Mouse (Mus musculus) limb, embryonic 15.5 days (tissue): ENCODE results near the gene Rabgap1l. TPM values are rescaled to one million over a fixed set of nuclear protein-coding genes. Genes with fewer than 3 reads are reported as not detected.
A peak's percentile ranks its signal among the peaks of the same experiment; 100 is the strongest.

Experiments
- ATAC-seq: fragments of 200-750 bp; cut with Nextera tagmentation; 2 replicates; pipeline ENCODE4 v1.8.0; 2017; ENCODE audit warnings: low read depth, moderate TSS enrichment; ENCODE audit not compliant: insufficient number of reproducible peaks, low FRiP score, low TSS enrichment
- H3K27ac ChIP-seq: fragments of 300-500 bp; sonication (generic); 2 replicates; pipeline ENCODE4 v1.5.1; 2015; ENCODE audit warnings: moderate library complexity, mild to moderate bottlenecking, inconsistent platforms
- H3K27me3 ChIP-seq: fragments of 300-500 bp; sonication (generic); 2 replicates; pipeline ENCODE4 v1.6.1; 2015; ENCODE audit warnings: inconsistent platforms
- H3K36me3 ChIP-seq: fragments of 300-500 bp; sonication (generic); 2 replicates; pipeline ENCODE4 v1.6.1; 2015; ENCODE audit warnings: inconsistent platforms
- H3K4me1 ChIP-seq: fragments of 300-500 bp; sonication (generic); 2 replicates; pipeline ENCODE4 v1.6.1; 2015; ENCODE audit warnings: inconsistent platforms
- H3K4me2 ChIP-seq: fragments of 300-500 bp; sonication (generic); 2 replicates; pipeline ENCODE4 v1.6.1; 2015; ENCODE audit warnings: mild to moderate bottlenecking, inconsistent platforms
- H3K4me3 ChIP-seq: fragments of 300-500 bp; sonication (generic); 2 replicates; pipeline ENCODE4 v1.5.1; 2015; ENCODE audit warnings: mild to moderate bottlenecking, inconsistent platforms
- H3K9ac ChIP-seq: fragments of 300-500 bp; sonication (generic); 2 replicates; pipeline ENCODE4 v1.6.1; 2015; ENCODE audit warnings: inconsistent platforms
- H3K9me3 ChIP-seq: fragments of 300-500 bp; sonication (generic); 2 replicates; pipeline ENCODE4 v1.6.1; 2016; ENCODE audit warnings: inconsistent platforms
- WGBS: fragments of 180-500 bp; shearing (Covaris S2); methylation state at CpG from one replicate; pipeline ENCODE4 v1.1.7; 2015; 5-methylcytosine and 5-hydroxymethylcytosine counted together
- polyA plus RNA-seq: library from polyadenylated mRNA; unstranded; fragments of >200 nt; fragmentation: Nextera tagmentation; extraction: Ambion mirVana; gene quantifications from 2 replicates; pipeline ENCODE4 v1.2.1, GENCODE M21; 2015

Rabgap1l gene
- polyA plus RNA-seq, 1 experiment from 2014 or later = 19.6 TPM

DNA sequence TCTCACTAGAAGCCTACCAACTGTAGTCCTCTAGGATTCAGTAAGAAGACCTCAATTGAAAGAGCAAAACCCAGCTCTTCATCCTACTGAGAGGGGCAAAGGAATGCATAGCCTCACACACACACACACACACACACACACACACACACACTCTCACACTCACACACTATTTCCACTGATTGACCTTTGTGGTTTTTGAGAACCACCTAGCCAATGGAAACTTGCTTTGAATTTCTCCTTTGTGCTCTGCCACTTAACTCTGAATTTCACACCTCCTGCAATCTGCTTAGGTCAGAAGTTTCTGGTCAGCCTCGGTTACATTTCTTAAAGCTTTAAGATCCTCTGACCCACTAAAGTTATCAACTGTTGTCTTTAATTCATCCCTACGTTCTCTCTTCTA lies 12.3 kb upstream of the Rabgap1l start:
- Histone ChIP-seq H3K9ac (no peak overlapping the region), H3K27ac (no peak overlapping the region), H3K4me2 (no peak overlapping the region), H3K36me3 (no peaks in the 10 kb centered on the region), H3K4me1 (no peaks in the 10 kb centered on the region), H3K27me3 (no peaks in the 10 kb centered on the region), H3K4me3 (no peak overlapping the region), H3K9me3 (no peaks in the 10 kb centered on the region)
- WGBS = 48% methylated on average over 2 of the region's 2 CpGs
- no peak for ATAC-seq

GRCm38 (mm10) chr1:160799972-160800371 lies 7.0 kb upstream of the Rabgap1l start:
- Histone ChIP-seq H3K27me3 (no peaks in the 10 kb centered on the region), H3K4me3 (no peak overlapping the region), H3K4me1 (no peaks in the 10 kb centered on the region), H3K36me3 (no peaks in the 10 kb centered on the region), H3K4me2 (no peak overlapping the region), H3K27ac (no peak overlapping the region), H3K9ac (no peak overlapping the region), H3K9me3 (no peaks in the 10 kb centered on the region)
- WGBS = 74% methylated on average over 3 of the region's 3 CpGs
- ATAC-seq = no peak

DNA sequence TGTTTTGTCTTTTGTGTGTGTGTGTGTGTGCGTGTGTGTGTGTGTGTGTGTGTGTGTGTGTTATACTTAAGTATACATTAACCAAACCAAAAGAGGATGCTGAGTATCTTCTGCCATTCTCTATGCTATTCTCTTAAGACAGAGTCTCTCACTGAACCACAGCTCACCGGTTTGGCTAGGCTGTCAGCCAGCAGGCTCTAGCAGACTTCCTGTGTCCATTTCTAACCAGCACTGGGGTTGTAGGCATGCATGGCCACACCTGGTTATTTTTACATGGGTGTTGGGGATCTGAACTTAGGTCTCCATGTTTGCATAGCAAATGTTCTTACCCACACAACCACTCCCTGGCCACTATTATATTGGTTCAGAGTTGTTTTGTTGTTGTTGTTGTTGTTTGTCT lies 2.0 kb upstream of the Rabgap1l start:
- Histone ChIP-seq H3K27me3 (no peaks in the 10 kb centered on the region), H3K4me3 (no peak overlapping the region), H3K36me3 (no peaks in the 10 kb centered on the region), H3K4me1 (0 out of 2 replicates have a peak, but pooled peaks cover 3% of the 10 kb centered on the region), H3K9me3 (no peaks in the 10 kb centered on the region), H3K27ac (no peak overlapping the region), H3K9ac (no peak overlapping the region), H3K4me2 (no peak overlapping the region)
- WGBS = 74% methylated on average over 2 of the region's 2 CpGs
- ATAC-seq = no peak

DNA sequence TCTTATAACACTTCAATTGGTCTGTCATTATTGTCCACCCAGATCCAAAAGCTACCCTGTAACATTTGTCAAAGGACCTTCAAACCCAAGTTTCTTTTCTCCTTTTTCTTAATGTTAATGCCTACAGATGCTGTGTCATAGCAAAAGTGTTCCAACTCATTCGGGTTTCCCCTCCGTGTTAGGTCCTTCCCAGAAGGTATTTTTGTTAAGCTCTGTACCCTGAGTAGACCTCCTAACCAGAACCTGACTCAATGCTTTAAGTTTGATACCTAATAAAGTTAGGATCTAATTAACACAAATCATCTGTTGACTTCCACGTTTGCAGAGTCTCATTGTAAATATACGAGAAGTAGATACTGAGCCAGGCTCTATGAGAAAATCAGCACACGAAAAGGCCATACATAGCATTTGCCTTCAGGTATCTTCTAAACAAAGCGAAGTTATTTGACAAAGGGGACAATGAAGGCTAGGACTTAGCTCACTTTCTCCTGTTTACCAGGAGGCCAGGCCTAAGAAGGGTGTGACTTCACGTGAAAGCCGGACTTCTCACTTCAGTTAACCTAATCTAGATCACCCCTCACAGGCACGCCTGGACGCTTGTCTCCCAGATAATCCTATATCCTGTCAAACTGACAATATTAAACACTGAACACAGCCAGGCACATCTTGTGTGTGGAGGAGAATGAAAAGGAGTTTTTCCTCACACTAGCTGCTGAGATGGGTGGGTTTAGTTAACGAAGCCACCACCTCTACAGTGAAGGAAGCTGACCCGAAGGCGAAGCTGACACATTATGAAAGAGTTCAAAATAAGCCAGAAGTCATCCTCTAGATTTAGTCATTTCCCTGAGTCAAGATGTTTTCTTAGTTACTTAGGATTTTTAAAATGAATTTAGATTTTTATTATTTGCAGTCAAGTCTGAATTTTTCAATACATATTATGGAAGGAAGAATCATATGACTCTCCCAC lies 1.1 kb upstream of the Rabgap1l start:
- 80% methylated on average over 13 of the region's 13 CpGs for WGBS
- H3K36me3 ChIP-seq = no peaks in the 10 kb centered on the region
- no peak overlapping the region for H3K4me2 ChIP-seq
- no peak overlapping the region for H3K27ac ChIP-seq
- H3K4me3 ChIP-seq = no peak overlapping the region
- H3K27me3 ChIP-seq = no peaks in the 10 kb centered on the region
- no peak for ATAC-seq
- no peak overlapping the region for H3K9ac ChIP-seq
- no peaks in the 10 kb centered on the region for H3K9me3 ChIP-seq
- H3K4me1 ChIP-seq = 0 out of 2 replicates have a peak, but pooled peaks cover 3% of the 10 kb centered on the region

GRCm38 (mm10) chr1:160792156-160792685 lies 790 bp downstream of the Rabgap1l start:
- Histone ChIP-seq H3K4me2 (peak overlapping the region; percentile 85), H3K27ac (peak overlapping the region; percentile 85), H3K4me3 (peak overlapping the region; percentile 80), H3K9ac (peak overlapping the region; percentile 88), H3K27me3 (no peaks in the 10 kb centered on the region), H3K36me3 (no peaks in the 10 kb centered on the region), H3K4me1 (0 out of 2 replicates have a peak, but pooled peaks cover 3% of the 10 kb centered on the region), H3K9me3 (no peaks in the 10 kb centered on the region)
- under 1% methylated on average over 51 of the region's 51 CpGs for WGBS
- peak; percentile 70; the same call in 1 of the 2 replicates for ATAC-seq

DNA sequence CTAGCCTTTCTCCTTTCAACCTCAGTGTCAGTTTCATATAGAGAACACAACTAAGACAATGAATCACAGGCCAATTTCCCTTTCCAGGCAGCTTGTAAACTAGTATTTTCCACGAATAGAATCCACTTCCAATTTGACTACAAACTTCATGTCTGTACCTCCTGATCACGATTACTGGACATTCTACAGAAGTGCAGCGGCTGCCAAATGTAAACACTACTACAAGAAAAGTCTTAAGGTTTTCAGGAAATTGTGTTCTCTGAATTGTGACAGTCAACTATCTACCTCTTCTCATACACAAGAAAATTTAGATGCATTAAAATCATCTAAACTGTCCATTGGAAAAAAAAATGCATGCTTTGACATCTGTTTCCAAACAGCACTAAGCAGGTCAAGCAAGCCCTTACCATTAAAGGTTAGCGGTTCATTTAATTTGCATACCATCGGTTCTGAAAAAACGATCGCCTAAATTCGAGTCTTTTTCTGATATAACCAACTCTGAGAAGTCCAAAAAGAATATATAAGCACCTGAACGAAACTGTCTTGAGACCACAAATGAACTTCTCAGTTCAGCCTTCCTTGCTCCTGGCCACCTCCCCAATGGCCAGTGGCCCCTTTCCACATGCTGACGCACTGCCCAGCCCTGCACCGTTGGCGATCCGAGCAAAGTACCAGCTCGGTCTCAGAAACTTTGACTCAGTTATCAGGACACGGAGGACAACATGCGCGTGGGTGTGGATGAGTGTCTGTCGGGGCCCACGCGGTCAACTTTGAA lies 1.4 kb downstream of the Rabgap1l start:
- peak overlapping the region; percentile 88; the same call in 1 of the 2 replicates for H3K9ac ChIP-seq
- no peak for ATAC-seq
- H3K4me2 ChIP-seq = peak overlapping the region; percentile 85
- H3K4me1 ChIP-seq = 0 out of 2 replicates have a peak, but pooled peaks cover 3% of the 10 kb centered on the region
- H3K9me3 ChIP-seq = no peaks in the 10 kb centered on the region
- peak overlapping the region; percentile 80 for H3K4me3 ChIP-seq
- 4% methylated on average over 20 of the region's 20 CpGs for WGBS
- peak overlapping the region; percentile 85; the same call in 1 of the 2 replicates for H3K27ac ChIP-seq
- no peaks in the 10 kb centered on the region for H3K27me3 ChIP-seq
- H3K36me3 ChIP-seq = no peaks in the 10 kb centered on the region

GRCm38 (mm10) chr1:160790630-160791029 lies 2.4 kb downstream of the Rabgap1l start:
- no peaks in the 10 kb centered on the region for H3K27me3 ChIP-seq
- no peak for ATAC-seq
- H3K36me3 ChIP-seq = no peaks in the 10 kb centered on the region
- no peak overlapping the region for H3K27ac ChIP-seq
- no peak overlapping the region for H3K4me3 ChIP-seq
- H3K9me3 ChIP-seq = no peaks in the 10 kb centered on the region
- H3K4me2 ChIP-seq = no peak overlapping the region
- H3K4me1 ChIP-seq = 0 out of 2 replicates have a peak, but pooled peaks cover 3% of the 10 kb centered on the region
- H3K9ac ChIP-seq = no peak overlapping the region

- Histone ChIP-seq H3K27ac (no peak overlapping the region), H3K4me1 (0 out of 2 replicates have a peak, but pooled peaks cover 3% of the 10 kb centered on the region), H3K27me3 (no peaks in the 10 kb centered on the region), H3K36me3 (no peaks in the 10 kb centered on the region), H3K9me3 (no peaks in the 10 kb centered on the region), H3K9ac (no peak overlapping the region), H3K4me3 (no peak overlapping the region), H3K4me2 (no peak overlapping the region)
- ATAC-seq = no peak
- WGBS = 79% methylated on average over 3 of the region's 3 CpGs
These were observed 3.1 kb downstream of the Rabgap1l start for GRCm38 (mm10) chr1:160789876-160790275.

DNA sequence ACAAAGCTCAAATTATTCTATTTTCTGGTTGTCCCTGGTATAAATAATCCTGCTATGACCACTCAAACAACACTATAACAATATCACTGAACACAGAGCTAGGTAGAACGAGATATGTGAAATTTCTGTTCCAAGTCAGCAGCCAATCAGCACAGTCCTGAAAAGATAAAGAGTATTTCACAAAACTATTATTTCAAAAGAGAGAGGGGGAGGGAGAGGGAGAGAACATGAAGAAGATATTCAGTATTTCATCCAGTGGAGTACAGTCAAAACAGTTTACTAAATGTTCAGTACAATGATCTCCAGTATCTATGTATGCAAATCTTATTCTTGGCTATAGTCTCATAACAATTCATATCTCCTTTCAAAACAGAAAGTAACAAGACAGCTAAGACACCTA lies 5.1 kb downstream of the Rabgap1l start:
- Histone ChIP-seq H3K4me1 (0 out of 2 replicates have a peak, but pooled peaks cover 3% of the 10 kb centered on the region), H3K27me3 (no peaks in the 10 kb centered on the region), H3K36me3 (no peaks in the 10 kb centered on the region), H3K9ac (no peak overlapping the region), H3K27ac (no peak overlapping the region), H3K9me3 (no peaks in the 10 kb centered on the region), H3K4me2 (no peak overlapping the region), H3K4me3 (no peak overlapping the region)
- WGBS = 39% methylated on average over 1 of the region's 1 CpGs
- ATAC-seq = no peak

- 79% methylated on average over 3 of the region's 3 CpGs for WGBS
- H3K9ac ChIP-seq = no peak overlapping the region
These were observed 5.8 kb downstream of the Rabgap1l start for GRCm38 (mm10) chr1:160787164-160787563.

DNA sequence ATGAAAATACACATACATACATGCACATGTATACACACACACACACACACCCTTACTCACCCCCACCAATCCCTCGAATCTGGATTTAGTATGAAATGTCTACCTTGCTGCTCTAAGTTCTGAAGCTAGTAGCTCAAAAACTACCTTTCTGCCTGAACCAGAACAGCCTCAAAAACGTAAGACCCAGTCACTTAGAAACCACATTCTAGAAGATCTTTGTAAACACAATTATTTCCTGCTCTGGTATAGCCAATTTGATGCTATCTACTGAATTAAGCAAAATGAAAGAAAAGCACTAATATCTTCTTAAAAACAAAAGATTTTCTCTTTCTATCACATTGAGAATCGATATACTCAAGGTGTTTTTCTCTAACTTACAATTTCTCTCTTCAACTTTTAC lies 6.4 kb downstream of the Rabgap1l start:
- Histone ChIP-seq H3K4me2 (no peak overlapping the region), H3K4me3 (no peak overlapping the region), H3K36me3 (no peaks in the 10 kb centered on the region), H3K27ac (no peak overlapping the region), H3K9me3 (no peaks in the 10 kb centered on the region), H3K4me1 (no peaks in the 10 kb centered on the region), H3K9ac (no peak overlapping the region), H3K27me3 (no peaks in the 10 kb centered on the region)
- 79% methylated on average over 3 of the region's 3 CpGs for WGBS
- ATAC-seq = no peak

More at GRCm38 (mm10) chr1:160787164-160787563, 5.8 kb downstream of the Rabgap1l start:
- no peak overlapping the region for H3K4me3 ChIP-seq
- H3K4me2 ChIP-seq = no peak overlapping the region
- no peaks in the 10 kb centered on the region for H3K27me3 ChIP-seq
- H3K27ac ChIP-seq = no peak overlapping the region
- H3K9me3 ChIP-seq = no peaks in the 10 kb centered on the region
- 0 out of 2 replicates have a peak, but pooled peaks cover 3% of the 10 kb centered on the region for H3K4me1 ChIP-seq
- ATAC-seq = no peak
- H3K36me3 ChIP-seq = no peaks in the 10 kb centered on the region
